ENCODE assay signal across 9 mouse cellular contexts in the genomic region with DNA sequence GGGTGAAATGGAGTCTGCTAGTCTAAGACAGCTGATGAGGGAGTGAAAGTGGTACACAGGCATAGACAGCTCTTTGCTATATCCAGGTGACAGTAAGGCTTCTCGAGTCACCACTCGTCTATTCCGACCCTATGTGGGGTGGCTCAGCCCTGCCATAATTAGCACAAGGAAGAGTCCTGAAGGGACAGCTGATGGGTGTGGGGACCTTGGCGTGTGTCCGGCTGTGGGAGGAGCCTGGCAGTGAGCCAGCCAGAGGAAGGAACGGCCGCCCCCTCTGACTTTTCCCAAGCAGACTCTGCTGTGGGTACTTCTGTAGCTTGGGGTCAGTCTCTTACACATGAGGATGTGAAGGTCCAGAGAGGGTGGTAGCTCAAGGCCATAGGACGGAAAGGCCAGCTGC. TPM values are rescaled to one million over a fixed set of nuclear protein-coding genes. Genes with fewer than 3 reads are reported as not detected.
DNase-seq lines count a peak whose midpoint lies in the region; ATAC-seq lines count a peak whose summit lies in the region.
"Had no signal": no experiment of that assay in that cellular context is flagged by ENCODE, and none has a peak within 500 bp of the region (broad histone marks: within the 10 kb centered on the region; RNA-seq: fewer than 3 reads in every experiment).

No protein-coding gene starts in this region.

- intact Hi-C loops in left cerebral cortex, postnatal 4 days (cut with DNase I) = no loop called here
- intact Hi-C loops in left cerebral cortex, postnatal 36 days (cut with DNase I) = no loop called here

- ATAC-seq in granulocyte monocyte progenitor cell, adult 5-6 weeks (replicated peaks; ENCODE audit: poor library complexity, severe bottlenecking) = 0 out of 2 replicates have a peak, but pooled peaks have one; percentile 3
- ATAC-seq in monocyte, adult 5-6 weeks (replicated peaks; ENCODE audit: insufficient number of reproducible peaks, low FRiP score, low TSS enrichment, poor library complexity, severe bottlenecking) = no peak
- ATAC-seq: forebrain, postnatal 0 days had no signal

- peak; percentile 64 for DNase-seq in left cerebral cortex, postnatal 4 days
- DNase-seq in left cerebral cortex, adult 18-20 months (ENCODE audit: low spot score in 2 of 2) = no peak
- peak; percentile 47 to 70 for DNase-seq in kidney, adult 8-10 months
- peak; percentile 77 for DNase-seq in lung, postnatal 10 days
- no peak for DNase-seq in left cerebral cortex, postnatal 36 days (ENCODE audit: low spot score in 2 of 2)
- DNase-seq in urinary bladder, postnatal 4 days (ENCODE audit: low spot score in 2 of 2) = no peak
- DNase-seq: forebrain, postnatal 0 days had no signal

RNA-seq across cellular contexts. Expression of gene Adamts7, which starts 21.2 kb away (rescaled TPM):
- total RNA-seq in left cerebral cortex, postnatal 4 days (2021) = 10 to 100 TPM in 1 of 2 experiments, 1 to 10 TPM in 1; 7.3 to 10.8 TPM
- total RNA-seq in left cerebral cortex, adult 18-20 months (2021) = under 1 TPM; 0.35 to 0.73 TPM
- 2.4 TPM in 1 of 2 replicates, not detected in the other for total RNA-seq in granulocyte monocyte progenitor cell, adult 5-6 weeks (2014; fragmentation: Nextera tagmentation)
- 0.21 TPM in 1 of 2 replicates, not detected in the other for total RNA-seq in granulocyte monocyte progenitor cell, adult 5-6 weeks (2017)
- total RNA-seq in monocyte, adult 5-6 weeks (2017) = not detected in 3 replicates
- total RNA-seq in left cerebral cortex, postnatal 36 days (2021) = under 1 TPM; 0.30 to 0.43 TPM

Comparison
In these comparisons a context has a peak if more than half of its experiments do, and no peak if none do; other contexts are left out.
1. DNase-seq: peak in left cerebral cortex, postnatal 4 days (single experiment), kidney, adult 8-10 months (2 of 2) and lung, postnatal 10 days (single experiment); none in left cerebral cortex, adult 18-20 months (0 of 2), left cerebral cortex, postnatal 36 days (0 of 2) and urinary bladder, postnatal 4 days (0 of 2).